Mouse (Mus musculus): ENCODE data around the gene Setmar.

Gene Setmar

GRCm38 (mm10) chr6:108110336-108110735 lies 45.5 kb downstream of the Setmar start:
- in situ Hi-C loops (cut with MboI): no loop called here

DNA sequence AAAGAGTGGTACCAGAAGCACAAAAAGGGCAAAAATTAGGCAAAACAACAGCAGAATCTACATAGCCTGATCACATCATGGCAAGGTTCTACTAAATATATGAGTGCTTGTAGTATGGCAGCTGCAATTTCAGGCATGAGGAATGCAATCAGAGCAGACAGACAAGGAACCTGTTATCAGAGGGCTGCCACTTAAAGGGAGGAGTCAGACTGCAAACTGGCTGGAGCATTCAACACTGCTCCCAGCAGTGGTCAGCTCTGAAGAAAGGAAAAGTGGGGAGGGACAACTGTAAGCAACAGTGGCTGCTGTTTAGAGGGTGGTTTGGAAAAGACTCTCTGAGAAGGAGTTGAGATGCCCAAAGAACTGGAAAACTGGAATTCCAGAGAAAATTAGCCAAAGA lies 46.8 kb downstream of the Setmar start:
- in situ Hi-C loops (cut with MboI): no loop called here

DNA sequence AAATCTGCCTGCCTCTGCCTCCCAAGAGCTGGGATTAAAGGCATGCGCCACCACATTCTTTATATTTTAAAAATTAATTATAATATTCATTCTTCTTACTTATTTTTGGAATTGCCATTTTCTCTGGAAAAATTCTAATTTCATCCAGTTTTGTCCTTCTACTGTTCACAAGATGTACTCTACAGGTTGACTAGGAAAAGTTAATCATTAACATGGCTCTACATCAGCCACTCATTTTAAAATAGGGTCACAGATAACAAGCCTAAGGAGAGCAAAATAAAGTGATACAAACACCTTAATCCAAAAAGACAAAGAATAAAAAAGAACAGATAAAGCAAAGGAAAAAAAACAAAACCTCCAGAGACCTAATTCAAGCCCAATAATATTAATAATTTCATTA lies 50.1 kb downstream of the Setmar start:
- in situ Hi-C loops (cut with MboI): no loop called here

DNA sequence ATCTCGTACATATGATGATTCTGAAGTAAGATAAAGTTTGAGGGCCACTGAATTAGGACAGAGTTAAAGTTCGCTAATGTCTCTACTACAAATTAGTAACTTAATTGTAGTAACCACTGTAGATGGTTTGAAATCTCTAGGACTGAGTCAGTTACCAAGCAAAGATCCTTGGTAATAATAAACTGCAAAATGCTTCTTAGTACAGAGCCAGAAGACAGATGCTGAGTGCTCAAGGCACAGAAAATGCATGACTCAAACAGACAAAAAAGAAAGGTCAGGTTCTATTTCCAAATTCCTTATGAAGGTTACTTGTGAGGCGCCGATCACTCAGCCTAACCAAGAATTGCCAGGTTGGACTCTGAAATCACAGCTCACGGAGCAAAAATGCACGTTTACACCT lies 53.0 kb downstream of the Setmar start:
- in situ Hi-C loops (cut with MboI): no loop called here

DNA sequence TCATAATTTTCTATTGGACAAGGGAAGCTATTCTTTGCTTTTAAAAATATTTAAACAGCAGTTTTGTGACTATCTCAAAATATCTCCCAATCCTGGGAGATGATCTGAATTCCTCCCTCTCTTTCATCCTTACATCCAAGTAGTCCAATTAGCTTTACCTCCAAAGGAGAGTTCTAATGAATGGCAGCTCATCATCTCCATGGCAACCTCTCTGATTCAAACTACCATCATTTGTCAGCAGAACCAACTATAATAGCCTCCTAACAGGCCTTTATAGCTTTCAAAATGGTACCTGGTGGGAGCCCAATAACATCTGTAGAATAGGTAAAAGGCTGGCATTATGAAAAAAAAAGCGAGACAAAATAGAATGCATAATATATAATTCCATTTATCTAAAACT lies 60.6 kb downstream of the Setmar start:
- in situ Hi-C loops (cut with MboI): no loop called here

- in situ Hi-C loops (cut with MboI): no loop called here
Observed at GRCm38 (mm10) chr6:108126631-108127030, 61.8 kb downstream of the Setmar start.

Data from mature B cell (primary cell).